Mouse (Mus musculus): ENCODE results near the gene Col26a1.

Gene Col26a1

DNA sequence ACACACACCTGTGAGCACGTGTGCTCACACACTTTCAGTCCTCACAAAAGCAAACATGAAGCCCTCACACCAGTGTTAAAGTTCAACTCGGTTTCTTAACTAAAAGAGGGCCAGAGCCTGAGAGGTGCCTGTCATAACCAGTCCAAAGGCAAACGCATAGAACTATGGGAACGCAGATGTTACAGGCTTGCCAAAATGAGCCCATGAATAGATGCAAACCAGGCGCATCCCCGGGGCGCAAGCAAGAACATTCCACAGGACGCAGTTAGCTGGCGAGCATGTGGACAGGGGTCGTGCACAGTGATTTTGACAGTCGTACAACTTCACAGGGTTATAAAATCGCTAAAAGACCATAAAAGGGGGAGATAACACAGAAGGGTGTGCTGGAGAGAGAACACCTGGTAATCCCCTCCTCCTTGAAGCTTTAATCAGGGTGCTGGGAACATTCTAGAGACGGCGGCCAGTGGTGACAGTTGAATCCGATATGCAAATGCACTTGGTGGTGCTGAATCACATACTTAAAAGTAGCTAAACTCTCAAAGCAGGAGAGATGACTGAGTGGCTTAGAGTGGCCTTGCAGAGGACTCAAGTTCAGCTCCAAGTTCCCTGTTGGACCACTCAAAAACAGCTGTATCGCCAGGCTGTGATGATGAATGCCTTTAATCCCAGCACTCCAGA is 76.5 kb downstream of the Col26a1 start:
- no peak for DNase-seq (ENCODE audit: low spot score)

DNA sequence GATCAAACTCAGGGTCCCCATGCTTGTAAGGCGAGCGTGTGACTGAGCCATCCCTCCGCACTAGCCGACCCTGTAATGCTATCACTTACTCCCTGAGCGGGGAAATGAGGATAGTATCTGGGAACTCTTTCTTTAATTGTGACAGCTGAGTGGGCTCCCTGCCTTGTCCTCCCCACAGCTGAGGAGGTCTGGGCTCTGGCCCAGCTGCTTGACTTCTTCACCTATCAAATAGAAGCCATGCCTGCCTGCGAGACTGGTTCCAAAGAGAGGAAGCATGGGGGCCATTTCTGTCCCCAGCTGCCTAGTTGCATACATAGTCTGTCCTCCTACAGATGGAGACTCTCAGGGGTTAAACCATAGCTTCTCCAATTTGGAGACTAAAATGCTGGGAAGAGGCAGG is 78.0 kb downstream of the Col26a1 start:
- no peak for DNase-seq (ENCODE audit: low spot score)

DNA sequence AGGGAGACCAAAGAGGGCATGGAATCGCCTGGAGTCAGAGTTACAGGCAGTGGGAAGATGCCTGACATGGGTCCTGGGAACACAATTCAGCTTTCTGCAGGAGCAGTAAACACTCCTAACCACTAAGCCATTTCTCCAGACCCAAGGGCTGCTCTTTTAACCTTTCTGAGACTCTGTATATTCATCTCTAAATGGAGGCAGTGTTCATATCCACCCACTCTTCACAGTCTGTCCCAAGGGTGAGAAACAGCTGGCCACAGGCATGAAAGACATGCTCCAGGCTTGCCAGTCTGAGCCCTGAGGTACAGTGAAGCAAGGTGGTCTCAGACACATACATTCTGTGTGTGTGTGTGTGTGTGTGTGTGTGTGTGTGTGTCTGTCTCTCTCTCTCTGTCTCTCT is 78.8 kb downstream of the Col26a1 start:
- no peak for DNase-seq (ENCODE audit: low spot score)

DNA sequence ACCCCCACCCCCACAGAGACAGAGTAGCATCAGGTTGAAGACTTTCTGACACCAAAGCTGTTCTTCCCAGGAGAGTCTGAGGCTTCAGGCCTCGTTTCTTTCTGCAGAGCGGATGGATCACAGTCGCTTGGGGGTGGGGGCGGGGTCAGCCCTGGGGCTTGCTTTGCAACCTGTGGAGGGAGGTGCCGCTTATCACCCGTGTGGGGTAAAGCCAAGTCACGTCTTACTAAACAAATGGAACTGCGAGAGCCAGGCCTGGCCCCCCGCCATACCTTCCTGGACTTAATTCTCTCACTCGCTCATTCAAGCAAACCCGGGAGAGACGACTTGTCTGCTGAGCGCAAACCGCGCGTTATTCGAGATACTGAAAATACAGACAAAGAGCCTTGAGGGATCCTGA is 80.3 kb downstream of the Col26a1 start:
- DNase-seq (ENCODE audit: low spot score) = peak; percentile 49

DNA sequence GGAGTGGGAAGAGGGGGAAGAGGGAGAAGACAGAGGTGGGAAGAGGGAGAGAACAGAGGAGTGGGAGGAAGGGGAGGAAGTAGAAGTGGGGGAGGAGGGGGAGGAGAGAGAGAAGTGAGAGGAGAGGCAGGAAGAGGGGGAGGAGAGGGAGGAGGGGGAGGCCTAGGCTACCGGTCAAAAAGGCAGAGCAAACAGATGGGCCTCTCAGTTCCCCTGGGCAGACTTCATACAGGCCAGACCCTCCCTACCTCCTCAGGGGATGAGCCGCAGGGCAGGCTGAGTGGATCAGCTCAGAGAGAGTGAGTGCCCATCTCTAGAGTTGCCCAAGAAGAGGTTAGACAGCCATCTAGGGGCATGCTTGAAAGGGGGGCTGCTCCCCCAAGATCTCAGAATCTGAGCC is 86.1 kb downstream of the Col26a1 start:
- no peak for DNase-seq (ENCODE audit: low spot score)

DNA sequence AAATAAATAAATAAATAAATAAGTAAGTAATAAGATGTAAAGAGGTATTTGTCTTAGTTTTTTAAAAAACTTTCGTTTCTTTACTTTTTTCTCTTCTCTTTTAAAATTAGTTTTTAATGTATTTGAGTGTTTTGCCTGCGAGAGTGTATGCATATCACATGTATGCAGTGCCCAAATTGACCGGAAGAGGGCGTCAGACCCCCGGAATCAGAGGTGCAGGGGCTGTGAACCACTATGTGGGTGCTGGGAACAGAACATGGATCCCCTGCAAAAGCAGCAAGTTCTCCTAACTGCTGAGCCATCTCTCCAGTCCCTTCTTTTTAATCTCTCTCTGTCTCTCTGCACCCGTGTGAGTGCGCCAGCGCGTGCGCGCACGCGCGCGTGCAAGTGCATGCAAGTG is 89.2 kb downstream of the Col26a1 start:
- DNase-seq (ENCODE audit: low spot score) = no peak

DNA sequence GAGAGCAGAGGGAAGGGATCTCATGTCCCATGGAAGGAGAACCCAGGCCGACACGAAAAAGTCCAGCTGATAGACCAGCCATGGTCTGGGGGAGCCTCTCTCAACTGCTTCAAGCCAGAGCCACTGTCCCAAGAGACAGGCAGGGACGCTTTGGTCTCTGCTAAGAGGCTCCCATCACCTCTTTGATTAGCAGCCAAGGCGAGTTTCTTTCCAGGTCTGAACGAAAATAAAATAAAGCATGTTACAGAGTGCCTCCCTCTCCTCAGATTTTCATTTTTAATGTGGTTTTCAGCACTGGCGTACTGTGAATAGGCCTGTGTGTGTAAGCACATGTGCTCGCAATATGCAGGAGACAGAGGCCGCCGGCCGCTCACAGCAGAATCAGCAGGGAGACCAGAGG is 90.5 kb downstream of the Col26a1 start:
- DNase-seq (ENCODE audit: low spot score) = no peak

DNA sequence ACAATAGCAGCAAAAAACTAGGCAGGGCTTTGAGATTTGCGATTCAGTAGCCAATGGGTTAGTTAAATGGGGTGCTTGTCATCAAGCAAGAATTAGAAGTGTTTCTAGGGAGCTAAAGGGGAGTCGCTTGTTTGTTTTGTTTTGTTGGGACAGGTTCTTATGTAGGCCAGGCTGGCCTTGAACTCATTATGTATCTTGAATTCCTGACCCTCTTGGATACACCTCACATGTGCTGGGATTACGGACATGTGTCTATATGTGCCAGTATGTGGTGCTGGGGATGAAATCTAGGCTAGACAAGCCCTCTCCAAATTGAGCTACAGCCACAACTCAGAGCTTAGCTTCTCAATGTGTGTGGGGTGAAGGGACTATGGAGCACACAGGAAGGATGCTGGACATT is 91.8 kb downstream of the Col26a1 start:
- DNase-seq (ENCODE audit: low spot score) = no peak

DNA sequence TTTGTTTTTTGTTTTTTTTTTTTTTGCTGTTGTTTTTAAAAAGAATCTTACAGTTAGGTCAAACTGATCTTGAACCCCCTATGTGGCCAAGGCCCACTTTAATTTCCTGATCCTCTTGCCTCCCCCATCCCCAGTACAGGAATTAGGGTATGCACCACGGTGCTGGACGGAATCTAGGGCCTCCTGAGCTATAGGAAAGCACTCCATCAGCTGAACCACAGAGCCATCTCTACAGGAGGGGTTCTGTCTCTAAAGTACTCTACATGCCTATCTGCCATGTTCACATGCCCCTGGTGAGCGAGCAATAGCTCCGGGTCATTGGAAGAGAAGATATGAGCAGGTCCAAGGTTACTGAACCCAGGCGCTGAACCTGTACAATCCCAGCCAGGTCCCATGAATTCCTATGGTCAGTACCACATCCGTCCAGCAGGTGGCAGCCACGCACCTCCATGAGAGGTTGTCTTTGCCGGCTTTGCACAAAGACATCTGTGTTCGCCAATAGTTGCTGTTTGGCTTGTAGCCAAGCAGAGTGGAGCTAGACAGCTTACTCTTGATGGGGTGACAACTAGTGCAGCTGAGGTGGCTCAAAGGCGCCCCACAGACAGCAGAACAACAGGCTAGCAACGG is 92.3 kb downstream of the Col26a1 start:
- DNase-seq (ENCODE audit: low spot score) = peak; percentile 79

DNA sequence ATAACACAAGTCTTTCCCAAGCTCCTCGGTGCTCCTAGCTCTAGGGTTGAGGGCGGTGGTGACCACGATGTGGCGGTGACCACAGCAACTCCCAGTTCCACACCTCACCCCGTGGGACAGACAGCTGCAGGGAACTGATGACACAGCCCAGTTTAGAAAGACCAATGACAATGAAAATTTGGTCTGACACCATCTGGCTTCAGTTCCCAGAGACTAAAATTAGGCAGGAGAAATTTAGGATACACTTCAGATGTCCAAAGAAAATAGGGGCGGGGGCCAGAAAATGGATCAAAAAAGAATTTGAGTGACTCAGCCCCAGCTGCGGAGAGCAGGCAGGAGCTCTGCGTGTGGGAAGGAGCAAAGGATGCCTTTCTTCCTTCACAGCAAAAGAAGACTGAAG is 98.5 kb downstream of the Col26a1 start:
- DNase-seq (ENCODE audit: low spot score) = no peak

DNA sequence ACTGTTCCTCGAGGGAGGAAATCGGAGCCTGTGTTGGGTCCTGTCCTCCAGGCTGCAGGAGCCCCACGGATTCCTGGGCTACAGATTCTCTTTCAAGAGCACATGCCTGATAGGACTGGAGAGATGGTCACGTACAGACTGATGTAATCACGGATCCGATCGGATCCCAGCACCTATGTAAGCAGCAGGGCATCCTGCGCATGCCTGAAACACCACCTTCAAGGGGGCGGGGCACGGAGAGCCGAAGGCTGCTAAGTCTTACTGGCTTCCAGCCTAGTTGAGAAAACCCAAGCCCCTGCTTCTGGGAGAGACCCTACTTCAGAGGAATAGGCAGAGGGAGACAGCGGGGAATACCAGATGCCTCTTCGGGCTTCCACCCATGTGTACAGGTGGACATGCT is 100.4 kb downstream of the Col26a1 start:
- no peak for DNase-seq (ENCODE audit: low spot score)

DNA sequence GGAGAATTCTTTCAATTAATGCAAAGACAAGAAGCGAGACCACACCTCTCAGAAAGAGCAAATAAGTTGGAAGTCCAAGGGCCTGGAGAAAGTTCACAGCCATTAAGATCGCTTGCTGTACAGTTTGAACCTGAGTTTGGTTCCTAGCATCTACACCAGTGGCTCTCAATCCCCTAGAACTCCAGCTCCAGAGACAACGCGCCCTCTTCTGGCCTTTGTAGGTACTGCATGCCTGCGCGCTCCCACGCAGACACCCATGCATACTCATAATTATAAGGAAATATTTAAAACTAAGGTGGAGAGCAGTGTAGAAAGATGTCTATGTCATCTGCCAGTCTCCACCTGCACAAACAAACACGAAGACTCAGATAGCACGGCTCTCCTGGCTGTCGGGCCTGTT is 102.5 kb downstream of the Col26a1 start:
- DNase-seq (ENCODE audit: low spot score) = peak; percentile 33

DNA sequence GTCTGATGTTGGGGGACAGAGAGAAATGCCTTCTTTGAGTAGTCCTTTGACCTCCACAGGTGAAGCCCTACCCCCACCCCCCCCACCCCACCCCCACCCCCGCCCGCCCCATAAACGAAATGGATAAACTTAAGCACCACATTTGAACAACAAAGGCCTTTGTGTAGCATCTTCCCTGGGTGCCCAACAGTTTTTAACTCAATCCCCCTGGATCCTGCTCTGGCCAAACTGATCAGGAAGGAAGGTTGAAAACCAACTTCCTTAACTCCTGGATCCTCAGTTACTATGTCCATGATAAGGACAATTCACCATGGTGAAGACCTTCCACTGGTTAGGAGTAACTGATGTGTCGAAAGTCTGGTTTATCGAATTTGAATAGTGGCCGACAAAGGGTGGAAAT is 103.1 kb downstream of the Col26a1 start:
- DNase-seq (ENCODE audit: low spot score) = no peak

DNA sequence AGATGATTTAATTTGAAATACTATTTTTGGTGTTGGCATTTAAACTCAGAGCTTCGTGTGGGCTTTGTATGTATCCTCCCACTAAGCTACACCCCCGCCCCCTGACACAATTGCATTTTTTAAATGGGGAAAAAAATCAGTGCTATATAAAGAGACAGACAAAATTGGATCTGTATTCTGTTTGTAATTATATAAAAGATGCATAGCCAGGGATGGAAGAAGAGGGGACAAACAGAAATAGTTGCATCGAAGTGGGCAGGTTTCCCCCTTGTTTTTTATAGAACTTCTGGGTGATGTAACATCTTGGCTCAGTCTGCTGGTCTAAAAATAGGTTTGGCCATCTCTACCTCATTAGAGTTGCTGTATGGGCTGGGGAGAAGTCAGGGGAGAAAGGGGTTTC is 107.5 kb downstream of the Col26a1 start:
- no peak for DNase-seq (ENCODE audit: low spot score)

DNA sequence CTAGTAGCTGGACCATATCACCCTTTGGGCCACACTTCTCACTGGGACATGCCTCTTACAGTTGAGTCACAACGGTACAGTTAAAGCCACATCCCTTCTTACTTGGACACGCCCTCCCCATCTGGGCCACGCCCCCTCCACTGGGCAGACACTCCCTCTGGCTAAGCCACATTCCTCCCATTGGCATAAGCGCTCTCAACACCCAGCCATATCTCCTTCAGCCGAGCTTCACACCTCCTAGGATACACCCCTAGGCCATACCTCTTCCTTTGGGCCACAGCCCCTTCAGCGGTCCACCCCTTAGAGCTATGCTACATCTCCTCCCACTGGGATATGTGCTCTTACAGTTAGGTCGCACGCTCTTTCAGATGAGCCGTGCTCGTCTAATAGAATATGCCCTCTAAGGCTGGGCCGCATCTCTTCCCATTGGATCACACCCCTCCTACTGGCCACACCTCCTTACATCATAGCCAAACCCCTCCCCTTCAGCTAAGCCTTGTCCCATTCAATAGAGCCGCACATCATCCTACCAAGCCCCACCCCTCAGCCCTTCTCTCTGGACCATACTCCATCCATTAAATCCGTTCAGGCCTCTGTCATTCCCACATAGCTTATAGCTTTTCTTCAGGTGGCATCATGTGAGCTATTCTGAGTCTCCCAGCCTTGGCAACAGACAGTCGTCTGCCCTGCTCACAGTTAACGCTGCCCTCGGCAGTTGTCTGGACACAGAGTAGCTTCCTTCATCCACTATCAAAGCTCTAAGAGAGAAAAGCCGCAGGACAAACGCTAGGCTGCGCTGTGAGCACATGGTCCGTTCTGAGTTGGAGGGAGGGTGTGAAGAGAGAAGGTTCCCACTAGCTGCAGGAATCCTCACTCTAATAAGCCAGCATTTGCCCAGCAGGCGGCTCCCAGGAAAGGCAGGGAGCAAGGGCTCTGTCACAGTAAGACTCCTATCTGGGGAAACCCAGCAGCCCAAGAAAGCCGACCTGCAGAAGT is 109.7 kb downstream of the Col26a1 start:
- DNase-seq (ENCODE audit: low spot score) = no peak

DNA sequence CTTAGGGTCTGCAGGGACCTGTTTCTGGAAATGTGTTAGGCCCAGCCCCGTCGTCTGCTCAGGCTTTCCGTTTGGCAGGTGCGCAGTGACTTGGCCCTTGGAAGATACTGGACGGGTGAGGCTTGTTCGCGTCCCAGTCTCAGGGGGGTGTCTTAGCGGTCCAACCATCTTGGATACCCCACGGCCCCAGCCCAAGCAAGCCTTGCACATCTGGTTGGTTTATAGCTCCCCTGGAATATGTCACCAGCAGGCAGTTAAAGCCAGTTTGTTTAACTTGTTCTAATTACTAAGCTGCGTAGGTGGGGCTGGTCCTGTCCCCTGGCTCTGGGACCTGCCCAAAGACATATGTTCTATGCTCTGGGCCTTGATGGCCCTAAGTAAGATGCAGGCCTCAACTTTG is 111.9 kb downstream of the Col26a1 start:
- no peak for DNase-seq (ENCODE audit: low spot score)

DNA sequence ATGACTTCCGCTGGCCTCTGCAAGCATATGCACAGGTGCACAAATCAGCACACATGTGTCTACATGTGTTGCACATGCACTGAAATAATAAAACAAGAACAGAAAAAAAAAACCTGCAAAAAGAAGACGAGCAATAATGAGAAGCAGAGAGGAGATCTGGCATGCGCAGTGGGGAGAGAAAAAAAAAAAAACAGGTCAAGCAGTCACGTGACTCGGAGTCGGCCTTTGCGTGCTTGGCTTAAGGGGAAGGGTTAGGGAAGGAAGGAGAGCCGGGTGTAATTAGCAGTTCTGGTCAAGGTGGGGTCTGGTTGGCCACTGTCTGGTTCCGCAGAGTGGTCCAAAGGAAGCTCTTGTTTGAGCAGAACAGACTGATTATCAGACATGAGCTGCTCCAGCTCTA is 115.7 kb downstream of the Col26a1 start:
- DNase-seq (ENCODE audit: low spot score) = no peak

DNA sequence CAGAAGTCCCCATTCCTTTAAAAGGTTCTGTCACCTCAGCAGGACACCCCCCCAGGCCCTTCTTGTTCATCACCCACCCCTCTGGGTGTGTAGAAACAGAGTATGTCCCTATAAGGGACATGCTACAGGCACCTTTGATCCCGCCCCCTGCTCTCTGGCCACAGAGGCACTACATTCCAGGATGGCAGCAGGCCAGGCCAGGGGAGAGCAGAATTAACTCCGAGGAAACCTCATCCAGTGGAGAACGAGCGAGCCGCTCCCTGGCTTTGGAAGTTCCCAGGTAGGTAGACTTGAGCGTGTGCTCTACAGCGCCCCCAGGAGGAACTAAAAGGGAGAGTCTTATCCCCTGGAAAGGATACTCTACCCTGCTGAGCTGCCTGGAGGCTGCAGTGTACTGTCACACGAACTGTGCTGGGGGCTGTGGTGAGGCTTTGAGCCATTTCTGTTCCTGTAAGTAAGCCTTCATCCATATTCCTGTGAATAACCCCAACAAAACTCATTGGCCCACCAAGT is 118.8 kb downstream of the Col26a1 start:
- no peak for DNase-seq (ENCODE audit: low spot score)

DNA sequence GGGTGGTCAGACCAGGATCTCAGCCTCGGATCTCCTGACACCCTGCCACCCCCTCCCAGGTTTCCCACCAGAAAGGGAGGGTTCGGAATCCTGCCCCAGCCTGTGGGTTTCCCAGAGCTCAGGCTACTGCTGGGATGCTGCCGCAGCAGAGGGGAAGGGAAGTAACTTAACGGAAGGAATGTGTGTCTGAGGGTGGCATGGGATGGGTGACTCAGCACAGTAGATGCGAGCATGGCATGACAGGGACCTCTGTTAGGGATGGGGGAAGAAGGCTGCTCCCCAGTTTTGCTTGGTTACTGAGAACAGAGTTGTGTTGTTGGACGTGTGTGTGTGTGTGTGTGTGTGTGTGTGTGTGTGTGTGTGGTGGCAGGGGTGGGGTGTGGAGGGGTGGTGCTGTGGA is 122.7 kb downstream of the Col26a1 start:
- DNase-seq (ENCODE audit: low spot score) = no peak

DNA sequence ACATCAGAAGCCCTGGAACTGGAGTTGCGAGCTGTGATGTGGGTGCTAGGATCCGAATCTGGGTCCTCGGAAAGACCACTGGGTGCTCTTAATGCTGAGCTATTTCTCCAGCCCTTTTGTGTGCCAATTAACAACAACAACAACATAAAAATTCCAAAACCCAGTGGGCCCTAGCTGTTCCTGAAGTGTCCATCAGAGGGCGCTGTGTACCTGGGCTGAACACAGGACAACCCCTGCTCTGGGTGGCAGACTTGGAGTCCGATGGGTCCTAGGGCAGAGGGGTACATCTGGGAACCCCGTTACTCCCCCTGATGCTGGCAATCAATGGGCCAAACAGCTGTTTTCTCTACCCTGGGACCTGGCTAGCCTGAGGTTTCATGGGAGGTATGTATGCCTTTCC is 123.2 kb downstream of the Col26a1 start:
- DNase-seq (ENCODE audit: low spot score) = no peak

DNA sequence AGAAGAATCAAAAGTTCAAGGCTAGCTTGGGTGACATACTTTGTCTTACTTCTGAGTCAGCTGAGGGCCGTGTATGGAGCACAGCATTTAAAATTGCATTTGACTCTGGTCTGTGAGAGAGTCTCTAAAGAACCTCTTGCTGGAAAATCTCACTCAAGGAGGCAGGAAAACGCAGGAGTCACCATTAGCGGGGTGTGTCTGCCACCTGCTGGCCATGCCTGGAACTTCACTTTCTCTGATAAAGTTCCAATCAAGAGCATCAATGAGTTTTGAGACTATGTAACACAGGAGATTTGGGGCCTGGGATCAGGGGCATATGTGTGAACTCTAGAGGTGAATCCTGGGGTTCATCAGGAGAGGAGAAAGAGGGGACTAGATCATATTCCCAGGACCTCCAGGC is 127.3 kb downstream of the Col26a1 start:
- peak; percentile 39 for DNase-seq (ENCODE audit: low spot score)

DNA sequence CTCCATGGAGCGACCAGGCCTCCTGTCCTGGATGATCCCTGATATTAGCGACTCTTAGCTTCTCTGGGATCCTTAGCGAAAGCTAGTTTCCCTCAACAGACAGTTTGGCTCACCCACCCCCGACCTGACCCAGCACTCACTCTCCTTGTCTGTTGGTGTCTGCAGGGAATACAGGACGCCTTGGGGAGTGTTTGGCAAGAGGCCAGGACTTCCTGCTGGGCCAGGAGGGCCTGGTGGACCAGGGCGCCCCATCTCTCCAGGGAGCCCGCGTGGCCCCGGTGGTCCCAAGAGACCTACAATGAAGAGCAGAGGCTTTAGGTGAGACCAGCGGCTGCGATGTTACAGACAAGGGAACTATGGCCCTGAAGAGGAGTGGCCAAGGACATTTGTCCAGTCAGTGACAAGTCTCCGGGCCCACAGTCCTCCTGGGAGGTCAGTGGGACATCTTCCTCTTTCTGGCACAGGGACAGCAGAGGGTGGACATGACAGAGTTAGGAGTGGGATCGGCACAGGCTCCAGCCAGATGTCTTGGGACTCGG is 128.9 kb downstream of the Col26a1 start:
- no peak for DNase-seq (ENCODE audit: low spot score)
